Mouse (Mus musculus): ENCODE data around the gene Mthfd2l.

The Mthfd2l gene

DNA sequence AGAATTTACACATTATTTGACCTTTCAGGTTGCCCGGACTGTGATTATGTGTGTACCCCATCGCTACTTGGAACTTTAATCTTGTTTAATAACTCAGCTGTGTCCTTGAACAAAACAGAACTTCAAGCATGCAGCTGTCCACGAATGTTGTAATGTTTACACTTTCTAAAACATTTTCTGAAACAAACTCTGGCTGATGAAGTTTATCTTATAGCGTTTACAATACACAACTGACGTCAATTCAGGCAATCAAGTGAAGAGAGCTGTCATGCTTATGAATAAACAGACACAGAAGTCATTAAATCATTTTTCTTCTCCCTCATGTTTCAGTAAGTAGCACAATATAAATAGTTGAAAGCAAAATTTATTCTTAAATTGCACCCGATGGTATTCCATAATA lies 117.1 kb downstream of the Mthfd2l start:
- in situ Hi-C loops (cut with MboI, MseI) = no loop called here

- in situ Hi-C loops (cut with MboI, MseI) = no loop called here
Observed at GRCm38 (mm10) chr5:91048397-91048796, 117.5 kb downstream of the Mthfd2l start.

Measured in T-helper 1 cell (primary cell).